Mouse (Mus musculus) erythroblast, embryonic 14.5 days (primary cell): ENCODE measurements around the gene Hagh.
A peak's percentile ranks its signal among the peaks of the same experiment; 100 is the strongest.

Experiments used
- GATA1 ChIP-seq: IDR thresholded peaks from 2 replicates; pipeline ENCODE4 v1.6.1; 2012; ENCODE audit warnings: low read length, inconsistent platforms, mixed read lengths
- TAL1 ChIP-seq: IDR thresholded peaks from 3 replicates; pipeline ENCODE4 v1.6.1; 2012; ENCODE audit warnings: low read length, inconsistent platforms, mixed read lengths

- peak; percentile 43; the same call in 1 of the 2 replicates for TF ChIP-seq GATA1
- TF ChIP-seq TAL1: peak; percentile 85
Measured at GRCm38 (mm10) chr17:24858967-24859366, 19.0 kb downstream of the Hagh start.
